Comparison of ENCODE assay signal across 32 mouse cellular contexts in genomic region chr9:75413206-75413605, GRCm38 (mm10). TPM values are rescaled to one million over a fixed set of nuclear protein-coding genes. Genes with fewer than 3 reads are reported as not detected.
DNase-seq lines count a peak whose midpoint lies in the region; ATAC-seq and TF ChIP-seq lines count a peak whose summit lies in the region.
"Had no signal": no experiment of that assay in that cellular context is flagged by ENCODE, and none has a peak within 500 bp of the region (broad histone marks: within the 10 kb centered on the region; RNA-seq: fewer than 3 reads in every experiment).

No protein-coding gene starts in this region.

- H3K4me1 ChIP-seq in megakaryocyte, embryonic 14.5 days = peaks cover 79% of the 10 kb centered on the region
- H3K4me1 ChIP-seq in stomach, postnatal 0 days (replicated peaks; ENCODE audit: control insufficient read depth, insufficient read depth) = 0 out of 2 replicates have a peak, but pooled peaks cover 2% of the 10 kb centered on the region
- peaks cover 5% of the 10 kb centered on the region; the same call in 1 of the 2 replicates for H3K4me1 ChIP-seq in forebrain, embryonic 14.5 days (ENCODE audit: control insufficient read depth, insufficient read depth, low read length)
- H3K4me1 ChIP-seq: neural tube, embryonic 12.5 days had no signal

- H3K27ac ChIP-seq in stomach, postnatal 0 days (replicated peaks) = peak overlapping the region; percentile 63; the same call in 1 of the 2 replicates
- no peak overlapping the region for H3K27ac ChIP-seq in forebrain, embryonic 14.5 days (ENCODE audit: low read depth, low read length)
- H3K27ac ChIP-seq: embryonic facial prominence, embryonic 13.5 days; forebrain, embryonic 10.5 days; gastrocnemius, adult 2 months; hindbrain, embryonic 14.5 days; layer of hippocampus, adult 2 months; liver, embryonic 15.5 days; midbrain, embryonic 15.5 days; neural tube, embryonic 12.5 days had no signal

- H3K9me3 ChIP-seq in megakaryocyte, embryonic 14.5 days = no peaks in the 10 kb centered on the region
- H3K9me3 ChIP-seq in stomach, postnatal 0 days (ENCODE audit: control insufficient read depth, low read length) = no peaks in the 10 kb centered on the region
- no peaks in the 10 kb centered on the region for H3K9me3 ChIP-seq in forebrain, embryonic 14.5 days (replicated peaks; ENCODE audit: control insufficient read depth, low read length)
- H3K9me3 ChIP-seq: embryonic facial prominence, embryonic 13.5 days; forebrain, embryonic 10.5 days; heart, embryonic 12.5 days; liver, embryonic 15.5 days; midbrain, embryonic 15.5 days; neural tube, embryonic 12.5 days had no signal

- TF ChIP-seq POLR2A in brain, embryonic 14.5 days (IDR thresholded peaks at IDR 0.05; ENCODE audit: borderline replicate concordance, extremely low read depth, insufficient read depth, insufficient read length, poor library complexity, severe bottlenecking) = no peak

- H3K4me3 ChIP-seq in megakaryocyte, embryonic 14.5 days (replicated peaks) = peak overlapping the region; percentile 79
- H3K4me3 ChIP-seq in stomach, postnatal 0 days (ENCODE audit: low read depth, low read length) = no peak overlapping the region
- H3K4me3 ChIP-seq in forebrain, embryonic 14.5 days (ENCODE audit: low read depth, low read length) = no peak overlapping the region
- H3K4me3 ChIP-seq: embryonic facial prominence, embryonic 13.5 days; forebrain, embryonic 10.5 days; gastrocnemius, adult 2 months; heart, embryonic 12.5 days; layer of hippocampus, adult 2 months; liver, embryonic 15.5 days; midbrain, embryonic 15.5 days; neural tube, embryonic 12.5 days had no signal

- TF ChIP-seq CTCF in brain, embryonic 14.5 days (IDR thresholded peaks at IDR 0.05; ENCODE audit: borderline replicate concordance, extremely low read depth, insufficient read depth, insufficient read length) = no peak
- TF ChIP-seq CTCF in stomach, postnatal 0 days (IDR thresholded peaks at IDR 0.05; ENCODE audit: low read depth) = no peak

- no peak overlapping the region for H3K4me2 ChIP-seq in stomach, postnatal 0 days (replicated peaks; ENCODE audit: low read depth)
- no peak overlapping the region for H3K4me2 ChIP-seq in forebrain, embryonic 14.5 days (ENCODE audit: low read length)
- H3K4me2 ChIP-seq: embryonic facial prominence, embryonic 13.5 days; heart, embryonic 12.5 days; hindbrain, embryonic 14.5 days; liver, embryonic 15.5 days; lung, embryonic 14.5 days; midbrain, embryonic 15.5 days; neural tube, embryonic 12.5 days had no signal

- 63% methylated on average over 5 of the region's 5 CpGs for WGBS in stomach, postnatal 0 days
- 50% methylated on average over 5 of the region's 5 CpGs for WGBS in forebrain, embryonic 14.5 days

- H3K9ac ChIP-seq in stomach, postnatal 0 days (ENCODE audit: low read length) = no peak overlapping the region
- H3K9ac ChIP-seq in forebrain, embryonic 14.5 days (ENCODE audit: low read length) = no peak overlapping the region
- H3K9ac ChIP-seq: embryonic facial prominence, embryonic 13.5 days; heart, embryonic 12.5 days; hindbrain, embryonic 14.5 days; liver, embryonic 15.5 days; lung, embryonic 14.5 days; midbrain, embryonic 15.5 days; neural tube, embryonic 12.5 days had no signal

- peaks cover 64% of the 10 kb centered on the region for H3K36me3 ChIP-seq in megakaryocyte, embryonic 14.5 days (replicated peaks; ENCODE audit: low read length)
- no peaks in the 10 kb centered on the region for H3K36me3 ChIP-seq in stomach, postnatal 0 days (ENCODE audit: control insufficient read depth, insufficient read depth, low read length)
- H3K36me3 ChIP-seq in forebrain, embryonic 14.5 days (ENCODE audit: control insufficient read depth, insufficient read depth, low read length) = no peaks in the 10 kb centered on the region
- H3K36me3 ChIP-seq: embryonic facial prominence, embryonic 13.5 days; forebrain, embryonic 10.5 days; heart, embryonic 12.5 days; liver, embryonic 15.5 days; midbrain, embryonic 15.5 days; neural tube, embryonic 12.5 days had no signal

- TF ChIP-seq EP300 in stomach, postnatal 0 days (optimal IDR thresholded peaks at IDR 0.05) = no peak

- peak; percentile 56 for DNase-seq in thymus, postnatal 4 days
- DNase-seq in thymus, postnatal 14 days = no peak
- peak; percentile 31 for DNase-seq in brain, embryonic 14.5 days (ENCODE audit: low read depth)
- no peak for DNase-seq in stomach, postnatal 0 days (ENCODE audit: low spot score)
- DNase-seq in forebrain, embryonic 14.5 days (ENCODE audit: low spot score) = no peak
- no peak for DNase-seq in kidney, postnatal 36 days
- DNase-seq: adrenal gland, adult 2 months; B cell, adult 2 months; cerebellum, adult 9-11 months; embryo, embryonic 11 days; gastrocnemius, adult 2 months; gastrocnemius, postnatal 36 days; heart, adult 18-20 months; kidney, adult 11 months; kidney, postnatal 25 days; layer of hippocampus, postnatal 36 days; lung, embryonic 14.5 days; right cerebral cortex, adult 18-20 months; spleen, adult 18-20 months had no signal

- H3K27me3 ChIP-seq in megakaryocyte, embryonic 14.5 days (replicated peaks) = no peaks in the 10 kb centered on the region
- H3K27me3 ChIP-seq in stomach, postnatal 0 days (ENCODE audit: control insufficient read depth, insufficient read depth, low read length) = no peaks in the 10 kb centered on the region
- no peaks in the 10 kb centered on the region for H3K27me3 ChIP-seq in forebrain, embryonic 14.5 days (replicated peaks; ENCODE audit: control insufficient read depth, insufficient read depth, low read length)
- H3K27me3 ChIP-seq: embryonic facial prominence, embryonic 13.5 days; heart, embryonic 12.5 days; liver, embryonic 15.5 days; midbrain, embryonic 15.5 days; neural tube, embryonic 12.5 days had no signal

- ATAC-seq in megakaryocyte, adult 5-6 weeks (ENCODE audit: poor library complexity, severe bottlenecking) = no peak
- ATAC-seq in stomach, postnatal 0 days (ENCODE audit: low FRiP score, low TSS enrichment) = no peak
- ATAC-seq in forebrain, embryonic 14.5 days = no peak
- ATAC-seq: activated CD4-positive, CD25-positive, alpha-beta regulatory T cell, adult 4 months; forebrain, embryonic 16.5 days; inflammation-experienced regulatory T-cells, adult 6 months; midbrain, embryonic 15.5 days had no signal

RNA-seq across cellular contexts. Expression of gene Mapk6, which starts 3.4 kb away (rescaled TPM):
- polyA plus RNA-seq in megakaryocyte, embryonic 14.5 days (2012; ENCODE audit: insufficient read depth, low replicate concordance) = 31.3 and 53.1 TPM in 2 replicates
- total RNA-seq in megakaryocyte, adult 5-6 weeks (2015) = 36.0 and 39.6 TPM in 2 replicates
- total RNA-seq in megakaryocyte, adult 5-6 weeks (2017) = 26.6 and 29.3 TPM in 2 replicates
- polyA plus RNA-seq in brain, embryonic 14.5 days (2012; rRNA removed) = 69.1 and 117 TPM in 2 replicates
- polyA plus RNA-seq in stomach, postnatal 0 days (2015; fragmentation: Nextera tagmentation; extraction: Ambion mirVana) = 28.9 and 29.0 TPM in 2 replicates
- polyA plus RNA-seq in forebrain, embryonic 14.5 days (2014; fragmentation: Nextera tagmentation; extraction: Ambion mirVana) = 140 and 141 TPM in 2 replicates

RNA-seq across cellular contexts. Expression of gene Leo1, which starts 28.1 kb away (rescaled TPM):
- polyA plus RNA-seq in megakaryocyte, embryonic 14.5 days (2012; ENCODE audit: insufficient read depth, low replicate concordance) = 3.6 and 17.0 TPM in 2 replicates
- 12.5 and 16.3 TPM in 2 replicates for total RNA-seq in megakaryocyte, adult 5-6 weeks (2015)
- total RNA-seq in megakaryocyte, adult 5-6 weeks (2017) = 32.5 and 35.6 TPM in 2 replicates
- 11.7 and 24.0 TPM in 2 replicates for polyA plus RNA-seq in brain, embryonic 14.5 days (2012; rRNA removed)
- 16.1 and 17.8 TPM in 2 replicates for polyA plus RNA-seq in stomach, postnatal 0 days (2015; fragmentation: Nextera tagmentation; extraction: Ambion mirVana)
- 34.1 and 39.7 TPM in 2 replicates for polyA plus RNA-seq in forebrain, embryonic 14.5 days (2014; fragmentation: Nextera tagmentation; extraction: Ambion mirVana)

Comparison
In these comparisons a context has a peak if more than half of its experiments do, and no peak if none do; other contexts are left out.
1. DNase-seq: peak in thymus, postnatal 4 days (single experiment) and brain, embryonic 14.5 days (single experiment); none in thymus, postnatal 14 days (single experiment), stomach, postnatal 0 days (single experiment), forebrain, embryonic 14.5 days (single experiment) and kidney, postnatal 36 days (0 of 2).